Mouse (Mus musculus) kidney, embryonic 15.5 days (tissue): ENCODE measurements around the gene Plau. TPM values are rescaled to one million over a fixed set of nuclear protein-coding genes. Genes with fewer than 3 reads are reported as not detected.

Source experiments
- ATAC-seq: fragments of 200-750 bp; cut with Nextera tagmentation; replicated peaks from 2 replicates; pipeline ENCODE4 v1.8.0; 2017; ENCODE audit warnings: moderate TSS enrichment; ENCODE audit not compliant: low FRiP score
- H3K27ac ChIP-seq: fragments of 300-500 bp; sonication (generic); 2 replicates; pipeline ENCODE4 v1.5.1; 2015; ENCODE audit warnings: mild to moderate bottlenecking, inconsistent platforms
- H3K27me3 ChIP-seq: fragments of 300-500 bp; sonication (generic); 2 replicates; pipeline ENCODE4 v1.6.1; 2015; ENCODE audit warnings: inconsistent platforms
- H3K36me3 ChIP-seq: fragments of 300-500 bp; sonication (generic); 2 replicates; pipeline ENCODE4 v1.6.1; 2015; ENCODE audit warnings: inconsistent platforms
- H3K4me1 ChIP-seq: fragments of 300-500 bp; sonication (generic); 2 replicates; pipeline ENCODE4 v1.6.1; 2015; ENCODE audit warnings: inconsistent platforms
- H3K4me2 ChIP-seq: fragments of 300-500 bp; sonication (generic); 2 replicates; pipeline ENCODE4 v1.6.1; 2015; ENCODE audit warnings: moderate library complexity, mild to moderate bottlenecking, inconsistent platforms
- H3K4me3 ChIP-seq: fragments of 300-500 bp; sonication (generic); replicated peaks from 2 replicates; pipeline ENCODE4 v1.5.1; 2015; ENCODE audit warnings: mild to moderate bottlenecking, inconsistent platforms
- H3K9ac ChIP-seq: fragments of 300-500 bp; sonication (generic); 2 replicates; pipeline ENCODE4 v1.6.1; 2015; ENCODE audit warnings: mild to moderate bottlenecking, inconsistent platforms
- H3K9me3 ChIP-seq: fragments of 300-500 bp; sonication (generic); replicated peaks from 2 replicates; pipeline ENCODE4 v1.6.1; 2016; ENCODE audit warnings: inconsistent platforms
- WGBS: fragments of 180-500 bp; shearing (Covaris S2); methylation state at CpG from one replicate; pipeline ENCODE4 v1.1.7; 2015; ENCODE audit warnings: mixed read lengths; 5-methylcytosine and 5-hydroxymethylcytosine counted together
- polyA plus RNA-seq: library from polyadenylated mRNA; unstranded; fragments of >200 nt; fragmentation: Nextera tagmentation; extraction: Ambion mirVana; gene quantifications from 2 replicates; pipeline ENCODE4 v1.2.1, GENCODE M21; 2015

Gene Plau
- polyA plus RNA-seq, 1 experiment from 2014 or later: 12.4 TPM

GRCm38 (mm10) chr14:20811236-20811635, 25.2 kb upstream of the Plau start:
- no peak overlapping the region for H3K27ac ChIP-seq
- H3K36me3 ChIP-seq: no peaks in the 10 kb centered on the region
- H3K4me3 ChIP-seq: no peak overlapping the region
- H3K9ac ChIP-seq: no peak overlapping the region
- no peak for ATAC-seq
- H3K9me3 ChIP-seq: no peaks in the 10 kb centered on the region
- WGBS: 90% methylated on average over 8 of the region's 8 CpGs
- no peak overlapping the region for H3K4me2 ChIP-seq
- H3K27me3 ChIP-seq: no peaks in the 10 kb centered on the region
- H3K4me1 ChIP-seq: peaks cover 4% of the 10 kb centered on the region; the same call in 1 of the 2 replicates

DNA sequence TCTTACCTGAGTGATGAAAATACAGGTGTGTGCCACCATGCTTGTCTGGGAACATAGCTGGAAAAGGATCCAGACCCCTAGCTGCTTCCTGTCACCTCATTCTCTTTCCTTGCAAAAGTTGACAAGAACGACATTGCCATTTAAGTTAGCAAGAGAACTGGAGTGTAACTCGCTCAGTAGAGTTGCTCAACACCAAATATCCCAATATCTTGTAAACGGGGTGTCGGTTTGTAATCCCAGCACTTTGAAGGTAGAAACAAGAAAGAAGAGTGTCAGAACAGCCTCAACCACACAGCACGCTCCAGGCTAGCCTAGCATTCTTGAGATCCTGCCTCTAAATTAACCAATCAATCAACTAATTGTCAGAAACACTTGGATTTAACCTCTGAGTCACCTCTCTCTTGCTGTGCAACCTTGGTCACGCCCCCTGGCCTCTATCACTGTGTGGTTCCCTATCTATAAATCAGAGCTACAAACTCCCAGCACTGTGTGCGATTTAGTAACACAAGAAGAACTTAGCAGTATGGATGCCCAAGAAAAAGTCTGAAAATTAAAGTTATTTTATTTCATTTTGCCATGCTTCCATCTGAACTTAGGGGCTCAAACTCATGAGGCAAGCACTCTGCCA, 24.6 kb upstream of the Plau start:
- H3K9ac ChIP-seq: no peak overlapping the region
- H3K36me3 ChIP-seq: no peaks in the 10 kb centered on the region
- no peak overlapping the region for H3K4me3 ChIP-seq
- H3K9me3 ChIP-seq: no peaks in the 10 kb centered on the region
- H3K4me1 ChIP-seq: peaks cover 4% of the 10 kb centered on the region; the same call in 1 of the 2 replicates
- WGBS: 63% methylated on average over 7 of the region's 7 CpGs
- no peak for ATAC-seq
- H3K4me2 ChIP-seq: no peak overlapping the region
- H3K27ac ChIP-seq: no peak overlapping the region
- no peaks in the 10 kb centered on the region for H3K27me3 ChIP-seq

GRCm38 (mm10) chr14:20815448-20815847, 21.0 kb upstream of the Plau start:
- ATAC-seq: no peak
- no peak overlapping the region for H3K9ac ChIP-seq
- H3K27ac ChIP-seq: no peak overlapping the region
- no peak overlapping the region for H3K4me3 ChIP-seq
- H3K4me2 ChIP-seq: no peak overlapping the region
- 82% methylated on average over 3 of the region's 3 CpGs for WGBS
- no peaks in the 10 kb centered on the region for H3K27me3 ChIP-seq
- peaks cover 4% of the 10 kb centered on the region; the same call in 1 of the 2 replicates for H3K4me1 ChIP-seq
- H3K36me3 ChIP-seq: no peaks in the 10 kb centered on the region
- no peaks in the 10 kb centered on the region for H3K9me3 ChIP-seq

- Histone ChIP-seq H3K36me3 (no peaks in the 10 kb centered on the region), H3K9me3 (no peaks in the 10 kb centered on the region), H3K9ac (no peak overlapping the region), H3K4me1 (peaks cover 3% of the 10 kb centered on the region; the same call in 1 of the 2 replicates), H3K4me2 (no peak overlapping the region), H3K27me3 (no peaks in the 10 kb centered on the region), H3K4me3 (no peak overlapping the region), H3K27ac (no peak overlapping the region)
- WGBS: 91% methylated on average over 1 of the region's 1 CpGs
- ATAC-seq: no peak
These were observed 11.9 kb upstream of the Plau start for GRCm38 (mm10) chr14:20824517-20824916.

GRCm38 (mm10) chr14:20825516-20825915, 10.9 kb upstream of the Plau start:
- Histone ChIP-seq H3K36me3 (no peaks in the 10 kb centered on the region), H3K27ac (no peak overlapping the region), H3K4me1 (peaks cover 5% of the 10 kb centered on the region; the same call in 1 of the 2 replicates), H3K27me3 (no peaks in the 10 kb centered on the region), H3K4me2 (no peak overlapping the region), H3K9me3 (no peaks in the 10 kb centered on the region), H3K9ac (no peak overlapping the region), H3K4me3 (no peak overlapping the region)
- no peak for ATAC-seq
- 93% methylated on average over 2 of the region's 2 CpGs for WGBS

GRCm38 (mm10) chr14:20827061-20827460, 9.4 kb upstream of the Plau start:
- no peak overlapping the region for H3K27ac ChIP-seq
- no peak overlapping the region for H3K9ac ChIP-seq
- H3K4me1 ChIP-seq: peaks cover 16% of the 10 kb centered on the region
- H3K9me3 ChIP-seq: no peaks in the 10 kb centered on the region
- H3K36me3 ChIP-seq: no peaks in the 10 kb centered on the region
- H3K4me2 ChIP-seq: no peak overlapping the region
- H3K27me3 ChIP-seq: no peaks in the 10 kb centered on the region
- ATAC-seq: no peak
- 59% methylated on average over 8 of the region's 8 CpGs for WGBS
- no peak overlapping the region for H3K4me3 ChIP-seq

- Histone ChIP-seq H3K4me2 (no peak overlapping the region), H3K36me3 (no peaks in the 10 kb centered on the region), H3K9me3 (no peaks in the 10 kb centered on the region), H3K9ac (no peak overlapping the region), H3K4me1 (peaks cover 16% of the 10 kb centered on the region), H3K4me3 (no peak overlapping the region), H3K27me3 (no peaks in the 10 kb centered on the region), H3K27ac (no peak overlapping the region)
- ATAC-seq: no peak
- WGBS: 84% methylated on average over 5 of the region's 5 CpGs
These were observed 9.0 kb upstream of the Plau start for GRCm38 (mm10) chr14:20827491-20827890.

DNA sequence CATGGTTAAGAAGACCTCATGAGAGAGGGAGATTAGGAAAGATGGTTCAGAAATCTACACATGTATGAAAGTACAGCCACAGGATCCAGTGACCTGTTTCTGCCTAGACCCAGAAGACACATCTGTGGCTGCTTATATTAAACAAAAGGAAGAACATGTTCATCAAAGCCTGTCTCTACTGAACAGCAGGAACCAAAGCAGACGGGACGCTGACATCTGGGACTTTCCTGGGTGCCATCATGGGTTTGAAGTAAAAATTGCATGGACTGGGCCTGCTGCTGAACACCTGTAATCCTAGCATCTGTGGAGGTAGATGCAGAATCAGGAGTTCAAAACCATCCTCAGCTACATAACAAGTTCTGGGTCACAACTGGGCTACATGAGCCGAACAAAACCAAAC, 7.9 kb upstream of the Plau start:
- Histone ChIP-seq H3K4me2 (no peak overlapping the region), H3K27ac (no peak overlapping the region), H3K9me3 (no peaks in the 10 kb centered on the region), H3K9ac (no peak overlapping the region), H3K4me1 (peaks cover 16% of the 10 kb centered on the region), H3K4me3 (no peak overlapping the region), H3K36me3 (no peaks in the 10 kb centered on the region), H3K27me3 (no peaks in the 10 kb centered on the region)
- ATAC-seq: no peak
- 93% methylated on average over 3 of the region's 3 CpGs for WGBS

DNA sequence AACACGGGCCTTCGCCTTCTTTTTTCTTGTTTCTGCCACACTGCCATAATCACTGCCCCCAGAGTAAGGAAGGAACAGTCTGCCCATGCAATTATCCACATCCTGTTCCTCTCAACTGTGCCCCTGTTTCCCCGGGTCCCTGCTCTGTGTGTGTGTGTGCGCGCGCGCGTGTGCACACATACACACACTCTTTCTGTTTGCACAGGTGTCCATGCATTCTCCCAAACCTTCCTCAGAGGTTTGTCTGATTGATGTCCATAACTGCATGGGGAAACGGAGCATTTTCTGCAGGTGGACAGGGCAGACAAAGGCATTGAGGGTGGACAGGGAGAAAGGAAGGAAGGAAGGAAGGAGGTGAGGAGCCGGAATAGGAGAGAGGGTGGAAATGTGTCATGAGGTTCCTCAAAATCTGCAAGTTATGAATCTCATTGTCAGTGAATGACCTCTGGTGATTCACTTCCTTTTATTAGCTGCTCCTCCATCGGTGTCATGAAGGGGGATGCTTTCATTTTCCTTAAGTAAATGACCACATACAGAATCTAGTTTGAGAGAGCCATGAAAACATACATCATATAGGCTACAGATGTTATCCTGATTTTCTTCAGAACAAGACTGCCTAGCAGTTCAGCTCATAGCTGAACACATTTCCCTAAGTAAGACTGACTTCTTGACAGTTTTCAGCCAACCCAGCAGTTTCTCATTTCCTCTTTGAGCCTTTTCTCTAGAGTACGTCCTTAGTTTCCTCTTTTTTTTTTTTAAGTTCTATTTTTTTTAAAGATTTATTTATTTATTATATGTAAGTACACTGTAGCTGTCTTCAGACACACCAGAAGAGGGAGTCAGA, 6.7 kb upstream of the Plau start:
- 71% methylated on average over 12 of the region's 12 CpGs for WGBS
- Histone ChIP-seq H3K4me2 (no peak overlapping the region), H3K27ac (peak overlapping the region; percentile 72), H3K36me3 (no peaks in the 10 kb centered on the region), H3K4me3 (no peak overlapping the region), H3K27me3 (0 out of 2 replicates have a peak, but pooled peaks cover 3% of the 10 kb centered on the region), H3K9me3 (no peaks in the 10 kb centered on the region), H3K9ac (no peak overlapping the region), H3K4me1 (peaks cover 16% of the 10 kb centered on the region)
- ATAC-seq: no peak

- 42% methylated on average over 9 of the region's 9 CpGs for WGBS
- Histone ChIP-seq H3K36me3 (no peaks in the 10 kb centered on the region), H3K4me3 (no peak overlapping the region), H3K4me2 (no peak overlapping the region), H3K9me3 (no peaks in the 10 kb centered on the region), H3K9ac (no peak overlapping the region), H3K27ac (no peak overlapping the region), H3K4me1 (peaks cover 20% of the 10 kb centered on the region), H3K27me3 (0 out of 2 replicates have a peak, but pooled peaks cover 3% of the 10 kb centered on the region)
- no peak for ATAC-seq
These were observed 5.1 kb upstream of the Plau start for GRCm38 (mm10) chr14:20831141-20831910.

GRCm38 (mm10) chr14:20831915-20832314, 4.5 kb upstream of the Plau start:
- Histone ChIP-seq H3K4me1 (peaks cover 25% of the 10 kb centered on the region), H3K9ac (no peak overlapping the region), H3K4me3 (no peak overlapping the region), H3K9me3 (no peaks in the 10 kb centered on the region), H3K27me3 (peaks cover 5% of the 10 kb centered on the region; the same call in 1 of the 2 replicates), H3K36me3 (no peaks in the 10 kb centered on the region), H3K27ac (no peak overlapping the region), H3K4me2 (no peak overlapping the region)
- WGBS: 80% methylated on average over 1 of the region's 1 CpGs
- no peak for ATAC-seq

- Histone ChIP-seq H3K4me2 (no peak overlapping the region), H3K27ac (no peak overlapping the region), H3K36me3 (no peaks in the 10 kb centered on the region), H3K9me3 (no peaks in the 10 kb centered on the region), H3K4me3 (no peak overlapping the region), H3K27me3 (peaks cover 6% of the 10 kb centered on the region; the same call in 1 of the 2 replicates), H3K4me1 (peaks cover 26% of the 10 kb centered on the region), H3K9ac (no peak overlapping the region)
- ATAC-seq: no peak
- WGBS: 89% methylated on average over 4 of the region's 4 CpGs
These were observed 2.9 kb upstream of the Plau start for GRCm38 (mm10) chr14:20833525-20833924.
